In the genomic region with DNA sequence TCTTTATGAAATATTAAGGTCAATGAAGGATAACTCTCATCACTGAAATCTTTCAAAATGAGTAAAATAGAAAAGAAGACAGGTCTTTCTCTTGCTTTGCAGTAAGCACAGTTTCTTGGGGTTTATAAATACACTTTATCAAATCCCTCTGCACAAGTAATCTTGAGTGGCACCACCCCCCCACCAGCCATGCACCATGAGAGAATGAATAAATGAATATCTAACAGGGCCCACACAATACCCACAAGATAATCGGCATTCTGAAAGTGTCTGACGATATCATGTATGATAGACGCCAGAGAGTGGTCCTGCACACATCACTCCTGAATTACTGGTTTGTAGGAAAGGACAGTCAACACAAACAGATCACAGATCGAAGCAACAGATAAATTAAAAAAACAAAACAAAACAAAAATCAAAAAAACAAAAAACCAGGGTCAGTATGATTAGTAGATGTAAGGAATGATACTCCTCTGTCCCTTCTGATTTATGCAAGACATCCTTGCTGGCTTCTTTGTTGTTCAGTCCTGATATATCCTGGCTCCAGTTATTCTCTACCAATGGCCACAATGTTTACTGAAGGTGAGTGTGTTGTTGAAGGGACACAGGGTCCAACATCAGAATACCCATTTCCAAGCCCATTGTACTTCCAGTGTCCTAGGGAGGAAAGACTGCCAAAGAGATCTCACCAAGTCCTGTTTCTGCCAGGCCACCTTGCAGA, we compare ENCODE assay signal across 16 mouse cellular contexts.
DNase-seq lines count a peak whose midpoint lies in the region; ATAC-seq lines count a peak whose summit lies in the region.
"Had no signal": no experiment of that assay in that cellular context is flagged by ENCODE, and none has a peak within 500 bp of the region (broad histone marks: within the 10 kb centered on the region; RNA-seq: fewer than 3 reads in every experiment).

No protein-coding gene starts in this region.

- WGBS in embryonic facial prominence, embryonic 10.5 days, result 86% methylated on average over 4 of the region's 4 CpGs
- WGBS in forebrain, embryonic 16.5 days, result 38% methylated on average over 4 of the region's 4 CpGs
- 28% methylated on average over 4 of the region's 4 CpGs for WGBS in midbrain, embryonic 12.5 days

- peak; percentile 18 for DNase-seq in MN1 (ENCODE audit: low spot score)
- no peak for DNase-seq in embryonic facial prominence, embryonic 10.5 days (ENCODE audit: low spot score)
- no peak for DNase-seq in thymus, postnatal 25 days
- no peak for DNase-seq in cerebellum, adult 11 months
- no peak for DNase-seq in thymus, postnatal 10 days (ENCODE audit: low spot score in 2 of 2)
- DNase-seq in cerebellum, postnatal 36 days, result no peak
- DNase-seq: cerebellum, adult 2 months; gastrocnemius, postnatal 10 days; layer of hippocampus, adult 9-11 months; right cerebral cortex, postnatal 25 days; thymus, postnatal 14 days had no signal

- no peaks in the 10 kb centered on the region for H3K36me3 ChIP-seq in embryonic facial prominence, embryonic 10.5 days (replicated peaks)
- no peaks in the 10 kb centered on the region for H3K36me3 ChIP-seq in forebrain, embryonic 16.5 days (ENCODE audit: control insufficient read depth, insufficient read depth)
- H3K36me3 ChIP-seq in midbrain, embryonic 12.5 days, result no peaks in the 10 kb centered on the region
- H3K36me3 ChIP-seq: embryonic facial prominence, embryonic 15.5 days; limb, embryonic 13.5 days; liver, embryonic 15.5 days had no signal

- peak overlapping the region; percentile 40; the same call in 1 of the 2 replicates for H3K27ac ChIP-seq in embryonic facial prominence, embryonic 10.5 days (replicated peaks)
- H3K27ac ChIP-seq in forebrain, embryonic 16.5 days (ENCODE audit: low read length), result peak overlapping the region; percentile 75
- H3K27ac ChIP-seq in midbrain, embryonic 12.5 days (replicated peaks), result peak overlapping the region; percentile 82
- H3K27ac ChIP-seq: embryonic facial prominence, embryonic 15.5 days; limb, embryonic 13.5 days; liver, embryonic 15.5 days had no signal

- peaks cover 19% of the 10 kb centered on the region for H3K4me1 ChIP-seq in embryonic facial prominence, embryonic 10.5 days
- peaks cover 15% of the 10 kb centered on the region for H3K4me1 ChIP-seq in forebrain, embryonic 16.5 days (replicated peaks; ENCODE audit: control insufficient read depth, insufficient read depth, low read length)
- peaks cover 10% of the 10 kb centered on the region; the same call in 1 of the 2 replicates for H3K4me1 ChIP-seq in midbrain, embryonic 12.5 days

- ATAC-seq in forebrain, embryonic 16.5 days, result peak; percentile 75
- peak; percentile 87 for ATAC-seq in midbrain, embryonic 12.5 days (ENCODE audit: low FRiP score, low read depth)

- no peak overlapping the region for H3K4me2 ChIP-seq in forebrain, embryonic 16.5 days (ENCODE audit: low read length)
- no peak overlapping the region for H3K4me2 ChIP-seq in midbrain, embryonic 12.5 days (replicated peaks)
- H3K4me2 ChIP-seq: liver, embryonic 15.5 days had no signal

- no peaks in the 10 kb centered on the region for H3K9me3 ChIP-seq in embryonic facial prominence, embryonic 10.5 days
- no peaks in the 10 kb centered on the region for H3K9me3 ChIP-seq in forebrain, embryonic 16.5 days (ENCODE audit: control insufficient read depth, low read length)
- no peaks in the 10 kb centered on the region for H3K9me3 ChIP-seq in midbrain, embryonic 12.5 days
- H3K9me3 ChIP-seq: embryonic facial prominence, embryonic 15.5 days; limb, embryonic 13.5 days; liver, embryonic 15.5 days had no signal

- H3K4me3 ChIP-seq in embryonic facial prominence, embryonic 10.5 days, result no peak overlapping the region
- no peak overlapping the region for H3K4me3 ChIP-seq in forebrain, embryonic 16.5 days (replicated peaks; ENCODE audit: low read length)
- H3K4me3 ChIP-seq in midbrain, embryonic 12.5 days, result no peak overlapping the region
- H3K4me3 ChIP-seq: embryonic facial prominence, embryonic 15.5 days; limb, embryonic 13.5 days; liver, embryonic 15.5 days had no signal

- no peak overlapping the region for H3K9ac ChIP-seq in forebrain, embryonic 16.5 days (replicated peaks; ENCODE audit: low read depth, low read length)
- no peak overlapping the region for H3K9ac ChIP-seq in midbrain, embryonic 12.5 days (replicated peaks)
- H3K9ac ChIP-seq: embryonic facial prominence, embryonic 15.5 days; limb, embryonic 13.5 days; liver, embryonic 15.5 days had no signal

- no peaks in the 10 kb centered on the region for H3K27me3 ChIP-seq in embryonic facial prominence, embryonic 10.5 days (replicated peaks; ENCODE audit: low read depth, poor library complexity, severe bottlenecking)
- H3K27me3 ChIP-seq in forebrain, embryonic 16.5 days (replicated peaks; ENCODE audit: control insufficient read depth, insufficient read depth, low read length), result no peaks in the 10 kb centered on the region
- no peaks in the 10 kb centered on the region for H3K27me3 ChIP-seq in midbrain, embryonic 12.5 days
- H3K27me3 ChIP-seq: embryonic facial prominence, embryonic 15.5 days; limb, embryonic 13.5 days; liver, embryonic 15.5 days had no signal
